Mouse (Mus musculus) heart, embryonic 10.5 days (tissue): Measurements from ENCODE around the gene Zyg11b. TPM values are rescaled to one million over a fixed set of nuclear protein-coding genes. Genes with fewer than 3 reads are reported as not detected.

Experiments used
- DNase-seq: peaks from one replicate; pipeline ENCODE4 v3.0.0-alpha.2; 2017; ENCODE audit warnings: low spot score
- H3K27ac ChIP-seq: fragments of 300-500 bp; sonication (generic); 2 replicates; pipeline ENCODE4 v1.5.1; 2016; ENCODE audit warnings: mild to moderate bottlenecking
- H3K27me3 ChIP-seq: fragments of 300-500 bp; sonication (generic); 2 replicates; pipeline ENCODE4 v1.6.1; 2016; ENCODE audit warnings: mild to moderate bottlenecking; ENCODE audit not compliant: poor library complexity, insufficient read depth, severe bottlenecking
- H3K36me3 ChIP-seq: fragments of 300-500 bp; sonication (generic); 2 replicates; pipeline ENCODE4 v1.6.1; 2016; ENCODE audit warnings: mild to moderate bottlenecking, moderate library complexity
- H3K4me1 ChIP-seq: fragments of 300-500 bp; sonication (generic); 2 replicates; pipeline ENCODE4 v1.6.1; 2016; ENCODE audit warnings: mild to moderate bottlenecking
- H3K4me3 ChIP-seq: fragments of 300-500 bp; sonication (generic); 2 replicates; pipeline ENCODE4 v1.5.1; 2016; ENCODE audit warnings: mild to moderate bottlenecking, moderate library complexity
- H3K9me3 ChIP-seq: fragments of 300-500 bp; sonication (generic); 2 replicates; pipeline ENCODE4 v1.6.1; 2016; ENCODE audit warnings: mild to moderate bottlenecking, moderate library complexity
- WGBS: fragments of 180-500 bp; shearing (Covaris S2); methylation state at CpG from one replicate; pipeline ENCODE4 v1.1.7; 2016; 5-methylcytosine and 5-hydroxymethylcytosine counted together
- polyA plus RNA-seq: library from polyadenylated mRNA; unstranded; fragments of >200 nt; fragmentation: Nextera tagmentation; extraction: Ambion mirVana; gene quantifications from 2 replicates; pipeline ENCODE4 v1.2.1, GENCODE M21; 2016

Zyg11b gene
- polyA plus RNA-seq, 1 experiment from 2014 or later = 7.8 TPM

- Histone ChIP-seq H3K27me3 (no peaks in the 10 kb centered on the region), H3K9me3 (no peaks in the 10 kb centered on the region), H3K4me3 (no peak overlapping the region), H3K4me1 (peaks cover 12% of the 10 kb centered on the region), H3K36me3 (peaks cover 60% of the 10 kb centered on the region), H3K27ac (no peak overlapping the region)
- 77% methylated on average over 9 of the region's 9 CpGs for WGBS
- DNase-seq = no peak
These were observed 31.1 kb upstream of the Zyg11b start for GRCm38 (mm10) chr4:108332041-108332440.

- H3K36me3 ChIP-seq = peaks cover 42% of the 10 kb centered on the region
- no peak for DNase-seq
- peaks cover 12% of the 10 kb centered on the region for H3K4me1 ChIP-seq
- H3K27me3 ChIP-seq = no peaks in the 10 kb centered on the region
- no peaks in the 10 kb centered on the region for H3K9me3 ChIP-seq
- no peak overlapping the region for H3K27ac ChIP-seq
- H3K4me3 ChIP-seq = no peak overlapping the region
- 93% methylated on average over 6 of the region's 6 CpGs for WGBS
These were observed 28.9 kb upstream of the Zyg11b start for GRCm38 (mm10) chr4:108329840-108330239.

- Histone ChIP-seq H3K36me3 (peaks cover 24% of the 10 kb centered on the region), H3K27me3 (no peaks in the 10 kb centered on the region), H3K9me3 (no peaks in the 10 kb centered on the region), H3K27ac (peak within 1 kb of the TSS; percentile 96), H3K4me1 (peaks cover 12% of the 10 kb centered on the region), H3K4me3 (peak within 1 kb of the TSS; percentile 75)
- WGBS = under 1% methylated on average over 44 of the region's 45 CpGs
- peak; percentile 99 for DNase-seq
These were observed 27.0 kb upstream of the Zyg11b start, which contains the start of gene Coa7 for GRCm38 (mm10) chr4:108327730-108328484. TSS of gene Coa7 (plus strand) at chr4:108328140.

GRCm38 (mm10) chr4:108327071-108327579 lies 26.2 kb upstream of the Zyg11b start:
- H3K4me3 ChIP-seq = peak overlapping the region; percentile 75
- H3K36me3 ChIP-seq = peaks cover 16% of the 10 kb centered on the region
- 37% methylated on average over 6 of the region's 6 CpGs for WGBS
- H3K9me3 ChIP-seq = no peaks in the 10 kb centered on the region
- no peaks in the 10 kb centered on the region for H3K27me3 ChIP-seq
- no peak for DNase-seq
- peak overlapping the region; percentile 96 for H3K27ac ChIP-seq
- peaks cover 12% of the 10 kb centered on the region for H3K4me1 ChIP-seq

GRCm38 (mm10) chr4:108323588-108323987 lies 22.7 kb upstream of the Zyg11b start:
- Histone ChIP-seq H3K36me3 (no peaks in the 10 kb centered on the region), H3K9me3 (no peaks in the 10 kb centered on the region), H3K4me3 (no peak overlapping the region), H3K27me3 (no peaks in the 10 kb centered on the region), H3K4me1 (peaks cover 19% of the 10 kb centered on the region), H3K27ac (no peak overlapping the region)
- DNase-seq = no peak
- WGBS = 65% methylated on average over 5 of the region's 5 CpGs

- DNase-seq = no peak
- H3K27me3 ChIP-seq = no peaks in the 10 kb centered on the region
- H3K4me1 ChIP-seq = peaks cover 18% of the 10 kb centered on the region
- no peaks in the 10 kb centered on the region for H3K9me3 ChIP-seq
- no peak overlapping the region for H3K4me3 ChIP-seq
- 71% methylated on average over 7 of the region's 7 CpGs for WGBS
- H3K36me3 ChIP-seq = no peaks in the 10 kb centered on the region
- H3K27ac ChIP-seq = no peak overlapping the region
These were observed 19.9 kb upstream of the Zyg11b start for GRCm38 (mm10) chr4:108320627-108321380.

GRCm38 (mm10) chr4:108319747-108320146 lies 18.9 kb upstream of the Zyg11b start:
- Histone ChIP-seq H3K27me3 (no peaks in the 10 kb centered on the region), H3K4me3 (no peak overlapping the region), H3K9me3 (no peaks in the 10 kb centered on the region), H3K36me3 (no peaks in the 10 kb centered on the region), H3K4me1 (peaks cover 18% of the 10 kb centered on the region), H3K27ac (no peak overlapping the region)
- DNase-seq = no peak
- WGBS = 65% methylated on average over 6 of the region's 6 CpGs

- no peaks in the 10 kb centered on the region for H3K36me3 ChIP-seq
- 37% methylated on average over 7 of the region's 8 CpGs for WGBS
- no peak overlapping the region for H3K4me3 ChIP-seq
- H3K4me1 ChIP-seq = peaks cover 21% of the 10 kb centered on the region
- DNase-seq = no peak
- no peaks in the 10 kb centered on the region for H3K9me3 ChIP-seq
- H3K27me3 ChIP-seq = no peaks in the 10 kb centered on the region
- peak overlapping the region; percentile 69 for H3K27ac ChIP-seq
These were observed 18.0 kb upstream of the Zyg11b start for GRCm38 (mm10) chr4:108318649-108319615.

- peaks cover 24% of the 10 kb centered on the region for H3K4me1 ChIP-seq
- 0 out of 2 replicates have a peak overlapping the region, but pooled peaks have one; percentile 16 for H3K27ac ChIP-seq
- no peak overlapping the region for H3K4me3 ChIP-seq
- H3K36me3 ChIP-seq = no peaks in the 10 kb centered on the region
- 71% methylated on average over 12 of the region's 12 CpGs for WGBS
- no peak for DNase-seq
- H3K27me3 ChIP-seq = no peaks in the 10 kb centered on the region
- H3K9me3 ChIP-seq = no peaks in the 10 kb centered on the region
These were observed 17.0 kb upstream of the Zyg11b start for GRCm38 (mm10) chr4:108317656-108318605.

GRCm38 (mm10) chr4:108314041-108314440 lies 13.1 kb upstream of the Zyg11b start:
- Histone ChIP-seq H3K27me3 (no peaks in the 10 kb centered on the region), H3K36me3 (no peaks in the 10 kb centered on the region), H3K9me3 (no peaks in the 10 kb centered on the region), H3K4me1 (peaks cover 17% of the 10 kb centered on the region), H3K27ac (0 out of 2 replicates have a peak overlapping the region, but pooled peaks have one; percentile 56), H3K4me3 (no peak overlapping the region)
- 30% methylated on average over 5 of the region's 5 CpGs for WGBS
- no peak for DNase-seq

- DNase-seq = no peak
These were observed 9.8 kb upstream of the Zyg11b start for GRCm38 (mm10) chr4:108310706-108311105.

More at GRCm38 (mm10) chr4:108310706-108311105, 9.8 kb upstream of the Zyg11b start:
- no peaks in the 10 kb centered on the region for H3K27me3 ChIP-seq
- H3K4me1 ChIP-seq = peaks cover 5% of the 10 kb centered on the region; the same call in 1 of the 2 replicates
- no peak overlapping the region for H3K4me3 ChIP-seq
- H3K27ac ChIP-seq = no peak overlapping the region
- 73% methylated on average over 6 of the region's 6 CpGs for WGBS
- H3K36me3 ChIP-seq = no peaks in the 10 kb centered on the region
- peaks cover 2% of the 10 kb centered on the region; the same call in 1 of the 2 replicates for H3K9me3 ChIP-seq
